Mouse (Mus musculus): Measurements from ENCODE around the gene Coa3. TPM values are rescaled to one million over a fixed set of nuclear protein-coding genes. Genes with fewer than 3 reads are reported as not detected.
A peak's percentile ranks its signal among the peaks of the same experiment; 100 is the strongest.

The Coa3 gene
- polyA plus RNA-seq, 1 experiment from 2014 or later: 244 TPM

DNA sequence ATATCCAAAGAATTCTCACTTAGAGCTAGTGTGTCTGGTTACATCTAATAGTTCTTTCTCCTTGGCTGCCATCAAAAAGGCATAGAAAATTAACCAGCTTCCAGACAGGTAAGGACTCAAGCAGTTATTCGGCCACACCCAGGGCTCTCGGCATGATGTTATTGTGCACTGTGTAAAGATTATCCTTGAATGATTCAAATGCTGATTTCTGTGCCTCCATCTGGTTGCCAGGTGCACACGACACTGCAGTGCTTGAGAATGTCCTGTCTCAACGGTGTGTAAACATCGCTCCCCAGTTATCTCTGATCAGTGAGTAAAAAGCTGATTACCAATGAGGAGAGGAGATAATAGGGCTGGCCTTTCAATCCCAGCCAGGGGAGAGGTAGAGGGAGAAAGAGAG lies 28.8 kb upstream of the Coa3 start:
- Histone ChIP-seq H3K36me3 (no peaks in the 10 kb centered on the region), H3K27me3 (ENCODE audit: insufficient read depth, poor library complexity, severe bottlenecking) (peaks cover 4% of the 10 kb centered on the region; the same call in 1 of the 2 replicates), H3K4me3 (no peak overlapping the region), H3K27ac (no peak overlapping the region), H3K4me1 (replicated peaks) (no peaks in the 10 kb centered on the region), H3K9me3 (no peaks in the 10 kb centered on the region)
- WGBS: 45% methylated on average over 5 of the region's 5 CpGs
- DNase-seq (ENCODE audit: low spot score): no peak

DNA sequence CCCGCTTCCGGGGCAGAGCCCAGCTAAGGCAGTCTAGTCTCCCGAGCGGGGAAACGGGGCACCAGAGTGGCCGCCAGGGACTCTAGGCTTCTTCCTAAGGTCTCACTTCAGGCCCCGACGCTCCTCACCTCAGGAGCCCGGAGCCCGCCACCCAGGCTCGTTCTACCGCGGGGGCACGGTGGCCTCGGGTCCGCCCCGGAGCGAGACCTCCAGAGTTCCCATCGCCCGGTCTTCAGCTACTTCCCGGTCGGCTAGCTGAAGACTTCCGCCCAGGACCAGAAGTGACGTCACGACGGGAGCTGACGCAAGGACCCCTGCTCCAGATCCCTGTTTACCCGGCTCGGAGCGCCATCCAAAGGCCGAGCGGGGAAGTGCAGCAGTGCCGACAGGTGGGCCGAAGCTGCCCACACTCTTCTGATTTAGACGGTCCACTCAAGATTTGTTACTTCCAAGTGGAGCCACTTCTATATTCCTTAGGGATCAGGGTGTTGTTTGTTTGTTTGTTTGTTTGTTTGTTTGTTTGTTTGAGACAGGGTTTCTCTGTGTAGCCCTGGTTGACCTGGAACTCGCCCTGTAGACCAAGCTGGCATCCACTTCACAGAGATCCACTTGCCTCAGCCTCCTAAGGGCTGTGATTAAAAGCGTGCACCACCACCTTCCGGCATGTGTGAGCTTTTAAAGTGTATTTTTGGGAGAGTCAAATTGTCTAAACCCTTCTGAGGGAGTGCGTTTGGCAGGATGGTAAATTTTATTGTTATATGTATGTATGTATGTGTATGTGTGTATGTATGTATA lies 23.3 kb upstream of the Coa3 start, which contains the start of gene Becn1:
TSS of gene Becn1 (minus strand) at position 283 of the 795 bp plus-strand sequence.
- Histone ChIP-seq H3K27ac (peak within 1 kb of the TSS; percentile 88), H3K9me3 (no peaks in the 10 kb centered on the region), H3K4me1 (replicated peaks) (peaks cover 18% of the 10 kb centered on the region), H3K4me3 (peak within 1 kb of the TSS; percentile 89), H3K27me3 (ENCODE audit: insufficient read depth, poor library complexity, severe bottlenecking) (no peaks in the 10 kb centered on the region; the same call in 1 of the 2 replicates), H3K36me3 (peaks cover 27% of the 10 kb centered on the region)
- WGBS: 7% methylated on average over 39 of the region's 39 CpGs
- DNase-seq (ENCODE audit: low spot score): peak; percentile 96

DNA sequence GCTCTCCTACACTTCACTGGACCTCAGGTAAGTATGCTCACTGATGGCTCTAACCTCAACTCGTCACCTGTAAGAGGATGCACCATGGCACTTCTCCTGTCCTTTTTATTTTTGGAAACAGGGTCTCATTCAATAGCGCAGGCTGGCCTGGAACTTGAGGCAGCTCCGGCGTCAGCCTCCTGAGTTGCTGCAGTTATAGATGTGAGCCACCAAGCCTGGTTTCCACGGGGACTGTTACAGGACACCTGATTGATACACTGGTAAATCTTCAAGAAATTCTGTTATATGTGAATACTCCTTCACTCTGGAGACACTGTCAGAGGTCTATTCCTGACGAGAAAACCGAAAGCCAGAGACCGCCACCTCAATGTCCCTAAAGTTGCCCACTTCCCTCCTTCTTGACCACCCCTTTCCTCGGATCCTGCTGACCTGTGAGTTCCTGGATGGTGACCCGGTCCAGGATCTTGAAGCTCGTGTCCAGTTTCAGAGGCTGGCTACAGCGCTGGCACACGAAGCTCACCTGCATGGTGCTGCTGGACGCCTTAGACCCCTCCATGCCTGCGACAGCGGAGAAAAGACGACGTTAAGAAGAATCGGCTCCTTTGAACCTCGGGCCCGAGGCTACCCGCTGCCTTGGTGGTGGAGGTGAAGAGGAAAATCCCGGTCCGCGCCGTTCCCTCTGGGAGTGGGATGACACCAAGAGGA lies 22.5 kb upstream of the Coa3 start:
- Histone ChIP-seq H3K27me3 (ENCODE audit: insufficient read depth, poor library complexity, severe bottlenecking) (no peaks in the 10 kb centered on the region), H3K36me3 (peaks cover 33% of the 10 kb centered on the region), H3K4me1 (replicated peaks) (peaks cover 18% of the 10 kb centered on the region), H3K9me3 (no peaks in the 10 kb centered on the region), H3K27ac (peak overlapping the region; percentile 88), H3K4me3 (peak overlapping the region; percentile 89)
- WGBS: 14% methylated on average over 26 of the region's 26 CpGs
- DNase-seq (ENCODE audit: low spot score): no peak

DNA sequence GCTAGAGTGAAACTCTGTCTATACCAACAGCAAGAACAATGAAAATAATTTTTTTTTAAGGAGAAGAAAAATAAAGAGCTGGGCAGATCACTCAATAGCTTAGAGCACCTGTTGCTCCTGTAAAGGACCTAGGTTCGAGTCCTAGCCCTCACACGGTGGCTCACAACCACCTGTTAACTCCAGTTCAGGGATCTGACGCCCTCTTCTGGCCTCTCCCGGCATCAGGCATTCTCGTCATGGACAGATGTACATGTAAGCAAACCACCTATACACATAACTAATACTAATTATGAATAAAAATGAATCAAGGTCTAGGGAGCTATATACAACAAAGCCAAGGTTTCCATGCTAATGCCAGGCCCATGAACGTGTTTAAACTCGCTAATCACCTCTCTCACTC lies 22.0 kb upstream of the Coa3 start:
- WGBS: 68% methylated on average over 7 of the region's 7 CpGs
- no peak for DNase-seq (ENCODE audit: low spot score)
- Histone ChIP-seq H3K27me3 (ENCODE audit: insufficient read depth, poor library complexity, severe bottlenecking) (no peaks in the 10 kb centered on the region), H3K36me3 (peaks cover 38% of the 10 kb centered on the region), H3K27ac (no peak overlapping the region), H3K4me3 (peak overlapping the region; percentile 89), H3K9me3 (no peaks in the 10 kb centered on the region), H3K4me1 (replicated peaks) (peaks cover 18% of the 10 kb centered on the region)

DNA sequence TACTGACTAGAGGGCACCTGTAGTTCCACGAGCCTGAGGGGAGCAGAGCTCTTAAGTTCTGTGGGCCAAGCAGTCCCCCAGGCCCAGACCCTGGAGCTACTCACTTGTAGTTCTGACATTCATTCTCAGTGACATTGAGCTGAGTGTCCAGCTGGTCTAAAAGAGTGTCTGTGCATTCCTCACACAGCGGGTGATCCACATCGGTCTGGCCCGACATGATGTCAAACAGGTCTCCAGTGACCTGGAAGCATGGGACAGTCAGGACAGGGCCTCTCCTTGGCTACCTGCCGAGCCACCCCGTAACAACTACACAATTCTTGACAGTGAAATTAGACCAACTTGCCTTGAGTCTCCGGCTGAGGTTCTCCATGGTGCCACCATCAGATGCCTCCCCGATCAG lies 16.3 kb upstream of the Coa3 start:
- Histone ChIP-seq H3K36me3 (peaks cover 95% of the 10 kb centered on the region), H3K9me3 (no peaks in the 10 kb centered on the region), H3K4me3 (no peak overlapping the region), H3K27ac (no peak overlapping the region), H3K27me3 (ENCODE audit: insufficient read depth, poor library complexity, severe bottlenecking) (no peaks in the 10 kb centered on the region), H3K4me1 (replicated peaks) (peaks cover 1% of the 10 kb centered on the region)
- DNase-seq (ENCODE audit: low spot score): no peak
- WGBS: 93% methylated on average over 8 of the region's 8 CpGs

DNA sequence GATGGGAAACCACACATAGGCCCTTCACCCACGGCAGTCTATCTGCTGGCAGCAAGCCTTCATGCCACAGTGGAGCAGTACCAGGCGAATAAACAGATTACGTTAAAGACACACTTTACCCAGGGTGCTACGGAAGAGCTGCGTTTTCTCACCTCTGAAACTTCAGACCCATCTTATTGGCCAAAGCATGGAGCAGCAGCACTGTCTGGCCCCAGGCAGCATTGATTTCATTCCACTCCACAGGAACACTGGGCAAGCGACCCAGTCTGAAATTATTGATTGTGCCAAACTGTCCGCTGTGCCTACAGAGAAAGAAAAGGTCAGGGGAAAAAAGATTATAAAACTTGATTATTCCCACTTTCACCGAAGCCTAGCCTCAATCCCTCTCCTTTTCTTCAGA lies 12.3 kb upstream of the Coa3 start:
- H3K36me3 ChIP-seq: peaks cover 100% of the 10 kb centered on the region
- no peak for DNase-seq (ENCODE audit: low spot score)
- H3K4me1 ChIP-seq (replicated peaks): no peaks in the 10 kb centered on the region
- WGBS: 97% methylated on average over 8 of the region's 8 CpGs
- no peak overlapping the region for H3K4me3 ChIP-seq
- H3K9me3 ChIP-seq: no peaks in the 10 kb centered on the region
- no peak overlapping the region for H3K27ac ChIP-seq
- H3K27me3 ChIP-seq (ENCODE audit: insufficient read depth, poor library complexity, severe bottlenecking): no peaks in the 10 kb centered on the region

DNA sequence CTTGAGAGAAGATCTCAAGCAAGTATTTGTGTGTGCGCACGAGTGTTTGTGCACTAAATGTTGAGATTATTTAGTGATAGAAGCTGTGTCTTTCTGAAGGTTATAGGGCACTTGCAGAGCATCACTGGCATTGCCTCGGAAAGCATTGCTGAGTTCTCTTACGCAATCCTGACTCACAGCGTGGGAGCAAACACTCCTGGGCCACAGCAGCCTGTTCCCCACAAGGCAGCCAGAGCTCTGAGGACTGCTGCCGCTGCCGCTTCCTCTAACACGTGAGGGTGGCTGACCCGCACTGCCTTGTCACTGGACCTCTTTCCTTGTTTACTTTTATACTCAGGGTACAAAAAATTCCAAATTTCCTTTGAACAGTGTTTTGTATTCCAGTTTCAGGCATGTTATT lies 8.4 kb upstream of the Coa3 start:
- H3K27me3 ChIP-seq (ENCODE audit: insufficient read depth, poor library complexity, severe bottlenecking): no peaks in the 10 kb centered on the region
- no peak for DNase-seq (ENCODE audit: low spot score)
- 88% methylated on average over 9 of the region's 9 CpGs for WGBS
- peaks cover 68% of the 10 kb centered on the region for H3K36me3 ChIP-seq
- H3K4me3 ChIP-seq: no peak overlapping the region
- H3K9me3 ChIP-seq: no peaks in the 10 kb centered on the region
- peaks cover 11% of the 10 kb centered on the region for H3K4me1 ChIP-seq (replicated peaks)
- no peak overlapping the region for H3K27ac ChIP-seq

DNA sequence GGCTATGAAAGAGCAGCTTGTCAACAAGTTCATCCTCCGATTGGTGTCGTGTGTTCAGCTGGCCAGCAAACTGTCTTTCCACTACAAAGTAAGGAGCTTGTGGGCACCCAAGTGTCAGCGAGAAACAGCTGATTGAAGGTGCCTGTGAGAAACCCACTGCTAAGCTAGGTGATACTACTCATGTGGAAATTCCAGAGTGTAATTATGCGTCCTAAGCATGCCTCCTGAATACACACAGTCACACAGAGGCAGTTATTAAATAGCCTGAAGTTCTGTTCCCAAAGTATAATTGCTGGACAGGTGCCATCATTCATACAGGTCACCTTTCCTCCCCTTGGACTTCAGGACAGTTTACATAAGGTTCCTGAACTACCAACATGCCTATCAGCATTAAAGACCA lies 4.9 kb upstream of the Coa3 start:
- 74% methylated on average over 4 of the region's 4 CpGs for WGBS
- no peak for DNase-seq (ENCODE audit: low spot score)
- no peak overlapping the region for H3K4me3 ChIP-seq
- peaks cover 33% of the 10 kb centered on the region for H3K36me3 ChIP-seq
- H3K27ac ChIP-seq: no peak overlapping the region
- no peaks in the 10 kb centered on the region for H3K9me3 ChIP-seq
- peaks cover 21% of the 10 kb centered on the region for H3K27me3 ChIP-seq (ENCODE audit: insufficient read depth, poor library complexity, severe bottlenecking)
- peaks cover 19% of the 10 kb centered on the region for H3K4me1 ChIP-seq (replicated peaks)

DNA sequence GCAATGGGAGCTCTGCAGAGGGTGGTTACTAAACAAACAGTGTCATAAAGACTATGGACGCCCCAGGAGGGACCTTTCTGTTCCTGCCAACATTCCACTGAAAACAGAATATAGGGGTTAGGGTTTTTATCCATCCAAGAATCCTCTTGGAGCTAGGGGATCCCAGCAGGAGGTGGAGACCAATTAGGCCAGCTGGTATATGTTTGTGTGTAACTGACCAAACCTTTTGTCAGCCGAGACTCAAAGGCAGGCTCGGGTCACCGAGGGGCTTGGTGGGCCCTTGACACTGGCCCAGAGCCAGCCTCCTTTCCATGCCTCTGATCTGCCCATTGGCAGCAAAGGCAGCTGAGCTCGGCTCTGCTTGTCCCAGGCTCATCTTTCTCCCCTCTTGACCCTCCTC lies 4.0 kb upstream of the Coa3 start:
- Histone ChIP-seq H3K4me1 (replicated peaks) (peaks cover 25% of the 10 kb centered on the region), H3K4me3 (no peak overlapping the region), H3K36me3 (peaks cover 24% of the 10 kb centered on the region), H3K27ac (no peak overlapping the region), H3K9me3 (no peaks in the 10 kb centered on the region), H3K27me3 (ENCODE audit: insufficient read depth, poor library complexity, severe bottlenecking) (peaks cover 21% of the 10 kb centered on the region)
- no peak for DNase-seq (ENCODE audit: low spot score)
- WGBS: 31% methylated on average over 5 of the region's 5 CpGs

DNA sequence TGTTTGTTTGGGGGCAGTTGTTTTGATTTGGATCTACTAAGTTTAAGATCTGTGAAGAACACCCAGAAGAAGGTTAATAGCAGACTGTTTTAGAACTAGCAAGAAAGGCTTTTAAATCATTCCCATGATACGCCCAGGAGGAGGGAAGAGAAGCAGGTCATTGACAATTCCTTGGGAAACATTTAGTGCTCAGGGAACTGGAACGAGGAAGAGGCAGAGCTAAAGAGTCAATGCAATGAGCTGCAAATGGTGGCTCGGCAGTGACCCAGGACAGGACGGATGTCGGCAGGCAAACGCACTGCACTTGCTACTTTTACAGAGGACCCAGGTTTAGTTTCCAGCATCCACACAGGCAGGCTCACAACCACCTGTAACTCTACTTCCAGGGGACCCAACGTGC lies 1.9 kb upstream of the Coa3 start:
- DNase-seq (ENCODE audit: low spot score): no peak
- Histone ChIP-seq H3K4me3 (no peak overlapping the region), H3K27me3 (ENCODE audit: insufficient read depth, poor library complexity, severe bottlenecking) (peaks cover 37% of the 10 kb centered on the region), H3K9me3 (no peaks in the 10 kb centered on the region), H3K27ac (no peak overlapping the region), H3K4me1 (replicated peaks) (peaks cover 46% of the 10 kb centered on the region), H3K36me3 (peaks cover 20% of the 10 kb centered on the region)
- 50% methylated on average over 7 of the region's 7 CpGs for WGBS

DNA sequence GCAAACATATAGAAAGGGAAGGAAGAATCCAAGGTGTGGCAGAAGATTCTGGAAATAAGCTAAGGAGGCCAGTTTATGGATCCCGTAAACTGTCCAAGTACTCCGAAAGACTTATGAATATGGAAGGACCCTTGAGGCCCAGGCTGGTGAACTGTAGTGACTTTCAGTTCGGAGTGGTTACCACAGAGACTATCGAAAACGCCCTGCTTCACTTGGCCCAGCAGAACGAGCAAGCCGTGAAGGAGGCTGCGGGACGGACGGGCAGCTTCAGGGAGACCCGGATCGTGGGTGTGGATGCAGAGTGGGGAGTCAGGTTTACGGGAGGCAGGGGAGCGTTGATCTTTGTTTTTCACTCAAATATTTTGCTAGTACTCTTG lies 267 bp upstream of the Coa3 start:
- H3K4me3 ChIP-seq: peak overlapping the region; percentile 86
- H3K27ac ChIP-seq: peak overlapping the region; percentile 81
- DNase-seq (ENCODE audit: low spot score): no peak
- peaks cover 43% of the 10 kb centered on the region for H3K27me3 ChIP-seq (ENCODE audit: insufficient read depth, poor library complexity, severe bottlenecking)
- WGBS: 58% methylated on average over 14 of the region's 14 CpGs
- peaks cover 16% of the 10 kb centered on the region for H3K36me3 ChIP-seq
- no peaks in the 10 kb centered on the region for H3K9me3 ChIP-seq
- H3K4me1 ChIP-seq (replicated peaks): peaks cover 50% of the 10 kb centered on the region

DNA sequence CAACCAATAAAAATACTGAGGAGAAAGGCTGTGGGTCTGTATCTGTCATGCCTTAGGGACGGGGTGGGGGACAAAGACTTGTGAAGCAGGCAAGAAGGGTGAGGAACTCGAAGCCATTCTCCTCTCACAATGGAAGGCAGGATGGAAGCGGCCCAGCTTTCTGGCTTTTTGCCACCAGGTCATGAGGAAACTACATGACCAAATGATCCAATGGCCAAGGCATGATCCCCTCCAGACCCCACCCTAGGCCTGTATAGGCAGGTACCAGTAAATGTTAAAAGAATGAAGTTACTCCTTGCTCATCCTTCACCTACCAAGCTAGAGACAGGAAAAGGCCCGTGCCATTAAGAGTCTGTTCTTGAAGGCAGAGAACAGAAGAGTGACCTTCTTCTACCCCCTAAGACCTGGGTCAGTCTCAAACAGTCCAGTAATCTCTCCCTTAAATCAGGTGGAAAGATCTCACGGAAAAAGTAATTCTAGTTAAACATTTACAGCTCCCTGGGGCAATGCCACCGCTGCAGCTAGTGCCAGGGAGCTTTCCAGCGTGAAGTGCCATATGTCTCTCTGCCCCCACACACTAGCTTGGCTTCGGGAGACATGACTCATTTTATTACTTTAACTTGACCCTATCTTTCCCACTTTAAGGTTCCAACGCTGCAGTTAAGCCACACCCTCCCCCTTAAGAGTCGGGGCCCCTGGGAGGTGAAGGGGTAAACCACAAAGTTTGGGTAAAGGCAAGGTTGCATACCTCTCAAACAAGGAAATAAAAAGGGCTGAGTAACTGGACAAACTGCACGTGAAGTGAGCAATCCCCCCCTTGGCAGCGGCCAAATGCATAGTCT lies 1.3 kb downstream of the Coa3 start:
- 76% methylated on average over 12 of the region's 12 CpGs for WGBS
- H3K27ac ChIP-seq: peak overlapping the region; percentile 93
- peak overlapping the region; percentile 86 for H3K4me3 ChIP-seq
- peaks cover 16% of the 10 kb centered on the region for H3K36me3 ChIP-seq
- no peak for DNase-seq (ENCODE audit: low spot score)
- no peaks in the 10 kb centered on the region for H3K9me3 ChIP-seq
- peaks cover 39% of the 10 kb centered on the region for H3K4me1 ChIP-seq (replicated peaks)
- peaks cover 43% of the 10 kb centered on the region for H3K27me3 ChIP-seq (ENCODE audit: insufficient read depth, poor library complexity, severe bottlenecking)
